Mouse (Mus musculus) neutrophil, adult 83 days (primary cell): Measurements from ENCODE around the gene Timm8b. TPM values are rescaled to one million over a fixed set of nuclear protein-coding genes. Genes with fewer than 3 reads are reported as not detected.

Source experiments
- total RNA-seq, 2 experiments: library from RNA; stranded (reverse); gene quantifications; one replicate each; pipeline ENCODE4 v1.2.4; 2023

Timm8b gene
- total RNA-seq: 10 to 100 TPM; 48.7 to 53.5 TPM

DNA sequence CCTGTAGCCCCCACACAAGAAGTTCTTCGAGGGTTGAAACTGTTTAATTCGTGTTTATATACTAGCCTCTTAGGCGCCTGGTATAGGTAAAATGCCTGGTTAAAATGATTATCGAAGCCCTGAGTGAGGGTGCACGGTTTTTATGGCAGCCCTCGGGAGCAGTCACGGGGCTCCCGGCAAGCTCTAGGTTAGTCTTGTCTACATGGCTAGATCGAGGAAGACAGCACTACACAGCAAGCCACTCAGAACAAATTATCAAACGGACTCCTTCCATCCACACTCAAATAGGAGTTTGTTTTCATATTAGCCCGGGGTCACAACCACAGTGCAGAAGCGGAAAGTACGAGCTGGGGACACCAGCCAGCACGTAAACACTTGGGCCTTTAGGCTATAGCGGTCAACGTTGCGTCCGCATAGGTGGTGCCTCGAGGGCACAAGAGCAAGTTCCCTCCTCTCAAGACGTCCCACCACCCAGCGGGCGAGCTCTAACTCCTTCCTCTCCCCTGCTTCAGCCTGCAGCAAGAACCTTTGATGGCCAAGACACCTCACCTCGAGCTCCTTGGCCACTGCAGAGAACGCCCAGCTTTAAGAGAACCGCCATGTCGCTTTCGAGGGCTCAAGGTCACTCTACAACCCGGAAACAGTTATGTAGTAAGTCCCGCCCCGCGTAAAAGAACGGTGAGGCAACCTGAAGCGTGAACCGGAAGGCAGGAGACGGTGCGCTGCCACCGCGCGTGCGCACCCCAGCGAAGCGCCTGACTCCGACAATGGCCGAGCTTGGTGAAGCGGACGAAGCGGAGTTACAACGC lies at the start of gene Timm8b, which contains the start of gene Sdhd:
TSS of gene Timm8b (plus strand) at position 722 of the 809 bp plus-strand sequence.
TSS of gene Sdhd (minus strand) at position 624 of the 809 bp plus-strand sequence.

GRCm38 (mm10) chr9:50554241-50555093 lies 49.2 kb upstream of the Timm8b start, which contains the start of gene Il18:
Il18 (plus strand) TSS chr9:50554827.

GRCm38 (mm10) chr9:50555094-50555446 lies 48.6 kb upstream of the Timm8b start, which contains the start of gene Bco2:
Bco2 (minus strand) TSS chr9:50555181.

DNA sequence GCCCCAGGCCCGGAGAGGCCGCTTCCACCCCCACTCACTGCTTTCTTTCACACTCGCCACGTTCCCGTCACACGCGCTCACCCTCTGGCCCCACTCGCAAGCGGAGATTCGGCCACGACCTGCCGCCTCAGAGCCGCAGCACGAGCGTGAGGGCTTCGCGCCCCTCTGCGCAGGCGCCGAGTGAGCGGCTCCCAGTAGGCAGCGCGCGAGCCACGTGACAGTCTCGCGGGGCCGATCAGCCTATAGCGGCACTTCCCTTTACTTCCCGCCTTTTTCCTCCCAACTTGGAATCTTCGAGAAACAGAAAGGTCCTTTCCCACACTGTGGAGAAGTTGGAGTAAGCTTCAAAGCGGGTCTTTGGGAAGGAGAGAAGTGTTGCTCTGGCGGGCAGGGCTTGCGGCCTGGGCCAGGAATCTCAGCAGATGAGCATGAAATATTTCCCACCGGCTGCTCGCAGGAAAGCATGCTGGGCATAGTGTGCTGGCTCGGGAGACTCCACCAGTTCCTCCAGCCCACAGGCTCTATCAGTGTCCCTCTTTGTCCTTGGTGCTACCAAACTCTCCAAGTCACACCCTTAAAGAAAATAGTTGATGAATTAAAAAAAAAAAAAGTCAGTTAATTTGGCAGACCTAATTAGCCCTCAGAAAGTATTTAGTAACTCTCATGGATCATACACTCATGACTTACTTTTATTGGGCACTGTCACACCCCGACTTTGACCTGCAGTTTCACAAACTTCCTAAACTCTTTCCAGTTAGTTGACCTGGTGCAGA lies 42.4 kb upstream of the Timm8b start, which contains the start of gene Tex12:
TSS of gene Tex12 (minus strand) at position 181 of the 773 bp plus-strand sequence.

DNA sequence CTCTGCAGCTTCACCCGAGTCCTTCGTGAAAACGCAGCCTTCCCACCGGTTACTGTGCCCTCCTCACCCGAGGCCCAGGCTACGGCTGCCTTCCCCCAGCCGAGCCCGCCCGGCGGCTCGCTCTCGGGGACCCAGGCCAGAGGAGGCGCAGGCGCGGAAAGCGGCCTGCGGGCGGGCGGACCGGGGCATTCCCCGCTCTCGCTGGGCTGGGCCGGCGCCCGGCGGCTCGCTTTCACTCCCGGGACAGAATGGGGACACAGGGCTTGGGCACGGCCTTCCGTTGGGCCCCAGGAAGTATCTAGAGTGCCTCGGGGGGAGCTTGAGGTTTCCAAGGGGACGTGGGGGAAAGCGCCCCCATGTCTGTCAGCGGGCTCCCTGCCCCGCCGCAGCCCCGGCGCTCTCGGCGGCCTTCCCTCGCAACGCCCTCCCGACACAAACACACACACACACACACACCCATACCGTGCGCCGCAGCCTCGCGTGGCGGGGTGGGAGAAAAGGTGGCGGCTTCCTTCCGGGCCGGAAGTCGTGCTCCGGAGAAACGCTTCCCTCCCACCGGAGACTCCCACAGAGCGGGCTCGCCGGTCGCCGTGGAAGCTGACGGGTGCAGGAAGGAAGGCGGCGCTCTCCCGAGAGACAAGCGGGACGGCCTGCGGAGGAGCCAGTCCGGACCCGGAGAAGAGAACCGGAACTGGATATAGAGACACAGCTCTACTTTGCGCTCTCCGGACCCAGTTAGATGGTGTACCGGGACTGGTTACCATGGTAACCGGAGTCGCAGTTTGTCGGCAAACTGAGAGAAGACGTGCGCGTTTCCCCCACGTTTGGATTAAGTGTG lies 13.3 kb downstream of the Timm8b start, which contains the start of the genes Pih1d2 and Nkapd1:
TSS of gene Pih1d2 (plus strand) at position 556 of the 838 bp plus-strand sequence.
TSS of gene Nkapd1 (minus strand) at position 699 of the 838 bp plus-strand sequence.

Other genes with a start within 250 kb of the Timm8b start
- gene Plet1, start 109.4 kb upstream of the Timm8b start, total RNA-seq: not detected
- gene Pts, start 75.2 kb upstream of the Timm8b start, total RNA-seq: 10 to 100 TPM; 44.5 to 47.3 TPM
- 1 to 10 TPM; 4.3 to 5.3 TPM for gene Il18, start 49.1 kb upstream of the Timm8b start, total RNA-seq
- 1 to 10 TPM in 1 of 2 experiments, under 1 TPM in 1; 0.99 to 1.1 TPM for gene Bco2, start 48.7 kb upstream of the Timm8b start, total RNA-seq
- gene Tex12, start 42.6 kb upstream of the Timm8b start, total RNA-seq: under 1 TPM in 1 of 2 experiments, not detected in 1; 0.39 TPM
- 10 to 100 TPM; 76.6 to 86.2 TPM for gene Sdhd, start 98 bp upstream of the Timm8b start, total RNA-seq
- under 1 TPM; 0.42 to 0.90 TPM for gene Pih1d2, start 13.4 kb downstream of the Timm8b start, total RNA-seq
- gene Nkapd1, start 13.6 kb downstream of the Timm8b start, total RNA-seq: 10 to 100 TPM; 10.8 to 12.4 TPM
- 10 to 100 TPM; 18.8 to 21.4 TPM for gene Dlat, start 55.9 kb downstream of the Timm8b start, total RNA-seq
- gene Dixdc1, start 135.6 kb downstream of the Timm8b start, total RNA-seq: under 1 TPM in 1 of 2 experiments, not detected in 1; 0.11 TPM
- gene 2310030G06Rik, start 142.6 kb downstream of the Timm8b start, total RNA-seq: not detected
- 1 to 10 TPM; 2.3 to 2.7 TPM for gene Cryab, start 147.4 kb downstream of the Timm8b start, total RNA-seq
- not detected for gene Hspb2, start 148.4 kb downstream of the Timm8b start, total RNA-seq
- 1 to 10 TPM; 4.6 to 6.4 TPM for gene Fdxacb1, start 164.3 kb downstream of the Timm8b start, total RNA-seq
- gene Alg9, start 171.1 kb downstream of the Timm8b start, total RNA-seq: 10 to 100 TPM; 11.2 to 13.2 TPM
- gene 1110032A03Rik, start 171.6 kb downstream of the Timm8b start, total RNA-seq: 10 to 100 TPM; 11.1 to 17.2 TPM
- gene Ppp2r1b, start 241.4 kb downstream of the Timm8b start, total RNA-seq: 10 to 100 TPM; 24.7 to 25.1 TPM